Mouse (Mus musculus): ENCODE results near the gene Rtn4rl2.

DNA sequence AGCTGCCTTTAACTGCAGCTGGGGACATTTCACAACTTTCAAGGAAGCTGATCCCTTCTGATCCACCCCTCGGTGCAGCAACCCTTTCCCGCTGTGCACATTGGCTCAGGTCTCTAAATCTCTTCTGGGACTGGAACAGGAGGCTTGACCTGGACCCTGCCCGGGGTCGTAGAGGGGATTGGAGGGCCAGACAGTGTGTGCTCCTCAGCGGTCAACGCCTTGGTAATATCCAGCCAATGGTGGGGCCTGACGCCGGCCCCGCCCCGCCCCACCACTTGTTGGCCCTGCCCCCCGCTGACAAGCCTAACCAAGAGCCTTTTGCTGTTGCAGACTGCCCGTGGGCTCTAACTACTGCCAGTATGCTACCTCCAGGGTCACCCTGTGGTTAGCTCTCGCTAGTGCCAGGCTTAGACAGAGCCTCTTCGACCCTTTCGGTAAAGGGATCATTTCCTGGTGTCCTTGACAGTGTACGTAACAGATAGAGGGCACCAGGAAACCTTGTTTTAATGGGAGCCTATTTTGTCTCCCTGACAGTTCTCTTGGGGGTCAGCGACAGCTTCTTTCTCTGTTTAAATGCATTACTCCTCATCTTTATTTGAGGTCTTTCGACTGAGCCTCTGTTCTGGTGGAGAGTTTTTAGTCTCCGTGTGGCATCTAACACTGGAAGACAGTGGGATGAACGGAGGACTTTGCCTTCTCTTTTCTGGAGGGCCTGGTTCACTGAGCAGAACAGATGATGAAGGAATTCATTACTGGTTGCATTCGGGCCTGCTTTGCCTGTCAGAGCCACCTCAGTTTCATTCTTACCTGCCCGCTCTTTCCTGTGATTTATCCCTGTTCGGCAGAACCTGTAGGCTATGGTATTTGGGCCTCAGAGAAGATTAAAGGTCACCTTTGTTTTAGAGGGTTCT is 35.1 kb downstream of the Rtn4rl2 start:
- TF ChIP-seq MYOD1 (IDR thresholded peaks at IDR 0.05; ENCODE audit: control insufficient read depth, insufficient read length, low read depth) (no peak), MAX (IDR thresholded peaks at IDR 0.05) (no peak)

All from C2C12 (cell line).